Comparison of ENCODE assay signal across 16 mouse cellular contexts in genomic region chr1:132917554-132917953, GRCm38 (mm10). TPM values are rescaled to one million over a fixed set of nuclear protein-coding genes. Genes with fewer than 3 reads are reported as not detected.
A peak's percentile ranks its signal among the peaks of the same experiment; 100 is the strongest.
DNase-seq lines count a peak whose midpoint lies in the region; ATAC-seq and TF ChIP-seq lines count a peak whose summit lies in the region.
"Had no signal": no experiment of that assay in that cellular context is flagged by ENCODE, and none has a peak within 500 bp of the region (broad histone marks: within the 10 kb centered on the region; RNA-seq: fewer than 3 reads in every experiment).

No protein-coding gene starts in this region.

- H3K4me2 ChIP-seq in hindbrain, postnatal 0 days (ENCODE audit: low read depth, low read length), result no peak overlapping the region
- H3K4me2 ChIP-seq: limb, embryonic 15.5 days had no signal

- 14% methylated on average over 8 of the region's 8 CpGs for WGBS in hindbrain, postnatal 0 days

- no peaks in the 10 kb centered on the region for H3K27me3 ChIP-seq in hindbrain, postnatal 0 days (ENCODE audit: insufficient read depth, low read length)

- no peak overlapping the region; the same call in 1 of the 2 replicates for H3K9ac ChIP-seq in hindbrain, postnatal 0 days (replicated peaks; ENCODE audit: low read length)
- H3K9ac ChIP-seq: limb, embryonic 15.5 days had no signal

- no peak for TF ChIP-seq CTCF in hindbrain, postnatal 0 days (IDR thresholded peaks at IDR 0.05; ENCODE audit: low read depth)

- peaks cover 46% of the 10 kb centered on the region for H3K4me1 ChIP-seq in hindbrain, postnatal 0 days (ENCODE audit: insufficient read depth, low read length)

- no peaks in the 10 kb centered on the region for H3K9me3 ChIP-seq in hindbrain, postnatal 0 days (ENCODE audit: low read length)
- H3K9me3 ChIP-seq: limb, embryonic 15.5 days had no signal

- ATAC-seq in hindbrain, postnatal 0 days, result 0 out of 2 replicates have a peak, but pooled peaks have one; percentile 22
- ATAC-seq: intestine, postnatal 0 days had no signal

- no peak overlapping the region for H3K4me3 ChIP-seq in hindbrain, postnatal 0 days (ENCODE audit: low read length)
- H3K4me3 ChIP-seq: limb, embryonic 15.5 days had no signal

- peak; percentile 18 for DNase-seq in embryo, embryonic 11 days
- no peak for DNase-seq in embryo, embryonic 10 days (ENCODE audit: low spot score)
- peak; percentile 42 for DNase-seq in retina, postnatal 1 day
- DNase-seq in retina, embryonic 14.5 days (ENCODE audit: low spot score), result no peak
- DNase-seq in hindbrain, postnatal 0 days (ENCODE audit: low spot score), result peak; percentile 74
- DNase-seq in adrenal gland, postnatal 25 days, result no peak
- no peak for DNase-seq in gastrocnemius, postnatal 10 days
- DNase-seq in adrenal gland, postnatal 4 days (ENCODE audit: low spot score in 2 of 2), result no peak
- DNase-seq: adrenal gland, adult 8-10 months; kidney, postnatal 25 days; lung, adult 2 months; spleen, adult 18-20 months; thymus, postnatal 4 days had no signal

- H3K27ac ChIP-seq in hindbrain, postnatal 0 days, result peak overlapping the region; percentile 48
- H3K27ac ChIP-seq: limb, embryonic 15.5 days; stomach, postnatal 0 days had no signal

- no peaks in the 10 kb centered on the region for H3K36me3 ChIP-seq in hindbrain, postnatal 0 days (ENCODE audit: insufficient read depth, low read length)
- H3K36me3 ChIP-seq: limb, embryonic 15.5 days had no signal

RNA-seq across cellular contexts. Expression of gene Lrrn2, which starts 37.5 kb away (rescaled TPM):
- 48.3 and 51.0 TPM in 2 replicates for total RNA-seq in hindbrain, postnatal 0 days (2014; rRNA removed)
- polyA plus RNA-seq in hindbrain, postnatal 0 days (2015; fragmentation: Nextera tagmentation; extraction: Ambion mirVana), result 60.0 and 64.7 TPM in 2 replicates
- 9.4 and 9.7 TPM in 2 replicates for total RNA-seq in adrenal gland, postnatal 25 days (2021)
- 1 to 10 TPM; 2.8 to 3.7 TPM for total RNA-seq in gastrocnemius, postnatal 10 days (2021)
- 10 to 100 TPM; 10.9 to 13.2 TPM for total RNA-seq in adrenal gland, postnatal 4 days (2021)

Comparison
In these comparisons a context has a peak if more than half of its experiments do, and no peak if none do; other contexts are left out.
1. DNase-seq: peak in embryo, embryonic 11 days (single experiment), retina, postnatal 1 day (single experiment) and hindbrain, postnatal 0 days (single experiment); none in embryo, embryonic 10 days (single experiment), retina, embryonic 14.5 days (single experiment), adrenal gland, postnatal 25 days (single experiment), gastrocnemius, postnatal 10 days (single experiment) and adrenal gland, postnatal 4 days (0 of 2).